Mouse (Mus musculus): ENCODE measurements around the gene Sfxn1.

Sfxn1 gene

DNA sequence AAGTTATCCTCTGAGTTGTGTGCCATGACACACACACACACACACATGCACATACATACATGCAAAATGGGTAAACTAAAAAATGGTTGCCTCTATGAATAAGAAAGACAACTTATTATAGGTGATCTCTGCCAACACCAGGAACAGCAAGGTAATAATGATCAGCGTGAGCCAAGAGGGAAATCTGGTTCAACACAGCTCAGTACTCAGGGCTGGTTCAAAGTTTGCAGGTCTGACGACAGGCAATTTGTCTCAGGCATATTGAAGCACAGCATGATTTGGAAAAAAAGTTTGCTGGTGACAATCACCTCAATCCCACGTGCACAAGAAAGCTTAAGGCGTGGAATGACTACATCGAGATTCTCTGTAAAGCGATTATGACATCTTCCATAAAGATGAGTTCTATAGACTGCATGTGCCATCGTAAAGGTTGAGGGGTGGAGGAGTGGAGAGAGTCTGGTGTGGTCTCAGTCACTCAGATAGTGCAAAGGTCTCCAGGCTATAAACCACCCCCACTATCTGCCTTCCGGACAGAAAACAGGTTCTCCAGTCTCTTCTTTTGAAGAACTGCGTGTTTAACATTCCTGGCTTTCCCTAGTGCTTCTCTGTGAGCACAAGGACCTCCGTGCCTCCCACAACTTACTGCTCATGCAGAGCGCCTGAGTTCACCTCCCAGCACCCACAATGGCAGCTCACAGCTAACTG lies 6.0 kb downstream of the Sfxn1 start:
- DNase-seq (ENCODE audit: low spot score in 2 of 2): no peak

DNA sequence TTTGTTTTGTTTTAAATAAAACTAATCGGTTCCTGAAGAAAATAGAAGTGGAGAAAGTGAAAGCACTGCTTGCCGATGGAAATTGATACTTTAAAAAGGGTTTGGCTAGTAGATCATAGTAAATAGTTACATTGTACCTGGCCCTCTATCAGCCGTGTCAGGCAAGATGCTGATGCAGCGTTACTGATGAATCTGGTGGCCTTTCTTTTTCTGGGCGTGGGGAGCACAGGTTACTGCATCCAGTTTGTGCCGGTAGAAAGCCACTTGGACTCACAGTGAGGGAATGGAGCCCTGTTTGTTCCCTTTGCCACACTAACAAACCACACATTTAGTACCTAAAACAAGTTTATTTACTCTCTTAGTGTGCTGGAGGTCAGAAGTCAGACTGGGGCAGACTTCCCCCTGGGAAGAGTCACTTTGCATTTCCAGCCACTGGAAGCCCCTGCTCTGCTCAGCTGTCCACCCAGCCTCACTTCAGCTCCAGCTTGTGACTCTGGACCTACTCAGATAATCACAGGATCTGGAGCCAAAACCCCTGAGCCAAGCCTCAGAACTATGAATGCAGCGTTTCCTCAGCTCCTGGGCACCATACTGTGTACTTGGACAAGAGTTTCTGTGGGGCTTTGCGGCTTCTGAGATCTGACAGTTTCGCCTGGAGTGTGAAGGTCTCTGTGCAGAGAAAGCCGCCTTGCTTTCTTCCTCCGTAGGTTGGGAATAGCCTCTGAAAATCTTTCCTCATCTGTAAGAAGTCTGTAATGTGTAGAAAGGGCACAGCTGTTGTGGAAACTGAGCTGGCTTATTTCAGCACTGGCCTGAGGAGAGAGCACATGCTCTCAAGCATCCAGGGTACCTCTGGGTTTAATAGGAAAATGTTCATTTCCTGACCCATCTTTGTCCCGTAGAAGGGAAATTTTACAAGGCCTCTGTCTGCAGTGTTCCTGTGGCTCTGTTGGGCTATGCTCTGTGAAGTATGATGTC lies 8.4 kb downstream of the Sfxn1 start:
- no peak for DNase-seq (ENCODE audit: low spot score in 2 of 2)

DNA sequence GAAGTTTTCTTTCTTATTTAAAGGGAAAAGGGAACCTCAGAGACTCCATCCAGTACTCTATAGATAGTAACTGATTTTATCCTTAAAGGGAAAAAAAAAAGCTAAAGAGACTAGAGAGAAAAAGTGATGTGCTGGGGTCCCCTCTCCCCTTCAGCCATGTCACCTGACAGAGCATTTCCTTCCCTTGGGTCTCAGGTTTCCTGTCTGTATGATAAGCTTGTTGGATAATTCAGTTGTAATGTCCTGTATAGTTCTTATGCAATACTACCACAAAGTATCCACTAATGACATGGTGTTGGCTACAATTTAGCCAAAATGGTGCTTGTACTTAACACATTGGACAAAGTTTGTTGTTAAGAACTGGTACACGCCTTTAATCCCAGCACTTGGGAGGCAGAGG lies 9.1 kb downstream of the Sfxn1 start:
- DNase-seq (ENCODE audit: low spot score in 2 of 2): no peak

DNA sequence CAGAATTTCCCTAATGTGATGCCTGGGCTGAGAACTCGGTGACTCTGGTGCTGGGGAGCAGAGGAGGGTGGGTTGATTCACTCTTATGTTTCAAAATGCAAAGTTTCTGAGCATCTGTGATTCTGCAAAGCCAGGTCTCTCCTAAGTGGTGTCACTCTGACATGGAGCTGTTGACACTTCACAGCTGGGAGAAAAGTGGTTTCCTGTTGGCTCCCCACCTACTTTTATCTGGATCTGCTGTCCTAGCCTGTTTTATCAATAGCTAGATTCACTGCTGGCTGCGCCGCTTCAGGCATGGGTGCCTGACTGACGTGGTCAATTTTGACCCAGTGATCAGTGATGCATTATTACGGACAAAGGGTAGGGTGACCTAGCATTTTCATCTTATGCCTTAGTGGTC lies 11.3 kb downstream of the Sfxn1 start:
- DNase-seq (ENCODE audit: low spot score in 2 of 2): no peak

DNA sequence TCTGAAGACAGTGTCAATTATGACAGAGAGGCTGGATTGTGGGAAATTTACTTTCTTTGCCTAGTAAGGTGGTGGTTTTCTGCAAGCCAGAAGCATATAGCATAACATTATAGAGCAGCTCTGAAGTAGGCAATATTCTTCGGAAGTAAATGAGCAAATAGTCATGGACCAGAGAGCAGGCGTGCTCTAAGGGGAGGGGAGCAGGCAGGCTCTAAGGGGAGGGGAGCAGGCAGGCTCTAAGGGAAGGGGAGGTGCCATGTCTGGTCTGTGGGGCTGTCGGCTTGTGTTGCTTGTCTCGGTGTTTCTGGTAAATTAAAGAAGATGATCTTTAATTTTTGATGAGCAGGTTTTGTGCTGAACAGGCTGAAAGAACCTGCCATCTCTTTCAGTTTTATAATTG lies 12.5 kb downstream of the Sfxn1 start:
- no peak for DNase-seq (ENCODE audit: low spot score in 2 of 2)

DNA sequence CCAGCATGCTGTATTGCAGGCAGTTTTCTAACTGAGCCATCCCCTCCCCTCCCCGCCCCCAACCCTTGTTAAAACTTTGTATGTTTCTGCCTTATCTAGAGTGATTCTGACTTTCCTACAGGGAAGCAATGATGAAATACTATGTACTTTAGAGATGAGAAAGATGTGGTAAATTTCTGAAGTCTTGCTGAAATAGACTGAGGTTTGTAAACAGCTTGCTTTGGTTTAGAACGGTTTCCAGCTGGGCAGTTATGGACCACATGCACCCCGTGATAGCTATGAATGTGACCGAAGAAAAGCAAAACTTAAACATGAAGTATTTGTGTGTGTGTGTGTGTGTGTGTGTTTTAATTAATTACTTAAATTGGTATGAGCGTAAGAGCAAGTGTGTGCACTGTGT lies 13.2 kb downstream of the Sfxn1 start:
- no peak for DNase-seq (ENCODE audit: low spot score in 2 of 2)

DNA sequence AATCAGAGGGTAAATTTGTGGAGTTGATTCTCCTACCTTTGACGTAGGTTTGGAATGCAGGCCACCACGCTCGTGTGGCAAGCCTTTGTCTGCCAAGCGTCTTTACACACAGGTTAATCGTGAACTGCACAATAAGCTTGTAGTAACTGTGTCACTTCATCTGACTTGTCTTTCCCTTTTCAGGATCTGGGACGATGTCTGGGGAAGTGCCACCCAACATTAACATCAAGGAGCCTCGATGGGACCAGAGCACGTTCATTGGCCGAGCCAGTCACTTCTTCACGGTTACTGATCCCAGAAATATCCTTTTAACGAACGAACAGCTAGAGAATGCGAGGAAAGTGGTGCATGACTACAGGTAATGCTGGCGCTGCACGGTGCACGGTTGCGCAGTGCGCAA lies 13.6 kb downstream of the Sfxn1 start:
- DNase-seq (ENCODE audit: low spot score in 2 of 2): no peak

DNA sequence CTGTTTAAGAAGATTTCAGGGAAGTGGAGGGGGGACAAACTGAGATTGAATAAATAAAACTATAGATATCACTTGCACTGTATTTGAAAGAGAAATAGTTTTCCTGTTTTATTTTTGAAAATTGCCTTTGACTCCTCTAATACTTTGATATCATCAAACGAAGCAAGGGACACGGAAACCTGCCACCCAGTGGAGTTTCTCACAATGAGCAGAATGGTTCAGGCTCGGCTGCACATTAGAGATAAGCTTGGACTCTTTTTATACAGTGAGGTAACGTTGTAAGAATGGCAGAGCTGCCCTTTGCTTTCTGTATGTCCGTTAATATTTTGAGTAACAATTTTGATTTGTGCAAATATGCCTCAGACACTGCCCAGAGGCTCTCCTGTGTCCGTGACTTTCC lies 20.1 kb downstream of the Sfxn1 start:
- DNase-seq (ENCODE audit: low spot score in 2 of 2): no peak

DNA sequence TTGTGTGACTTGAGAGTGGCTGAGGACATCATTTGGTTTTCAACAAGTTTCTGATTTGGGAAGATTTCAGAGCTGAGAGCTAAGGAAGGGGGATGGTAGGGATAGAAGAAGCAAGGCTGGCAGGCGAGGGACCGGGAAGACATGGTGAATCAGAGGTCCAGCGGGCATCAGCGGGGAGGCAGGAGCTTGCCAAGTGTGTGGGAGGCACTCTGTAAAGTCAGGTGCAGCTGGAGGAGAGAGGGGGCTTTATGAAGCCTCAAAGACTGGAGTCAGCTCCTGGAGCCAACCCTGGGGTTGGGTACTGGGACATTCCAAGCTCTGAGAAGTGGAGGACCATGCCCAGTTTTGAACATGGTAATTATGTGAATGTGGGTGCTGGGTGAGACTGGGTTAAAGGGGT lies 22.7 kb downstream of the Sfxn1 start:
- no peak for DNase-seq (ENCODE audit: low spot score in 2 of 2)

DNA sequence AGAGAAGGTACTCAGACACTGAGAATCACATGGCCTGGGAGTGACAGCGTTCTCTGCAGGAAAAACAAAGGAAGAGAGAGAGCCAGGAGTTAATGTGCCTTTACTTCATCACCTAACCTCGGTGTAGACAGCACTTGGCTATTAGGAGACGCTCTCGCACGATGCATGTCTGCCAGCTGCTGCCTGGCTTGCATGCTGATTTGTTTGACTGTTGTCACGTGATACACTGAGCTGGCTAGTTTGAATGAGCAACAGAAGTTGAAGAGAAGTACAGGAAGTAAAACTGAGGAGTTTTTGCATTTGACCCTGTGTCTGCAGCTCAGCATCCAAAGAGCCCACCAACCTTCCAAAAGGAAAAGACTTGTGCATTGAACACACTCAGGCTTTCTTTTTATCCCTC lies 23.3 kb downstream of the Sfxn1 start:
- DNase-seq (ENCODE audit: low spot score in 2 of 2): no peak

DNA sequence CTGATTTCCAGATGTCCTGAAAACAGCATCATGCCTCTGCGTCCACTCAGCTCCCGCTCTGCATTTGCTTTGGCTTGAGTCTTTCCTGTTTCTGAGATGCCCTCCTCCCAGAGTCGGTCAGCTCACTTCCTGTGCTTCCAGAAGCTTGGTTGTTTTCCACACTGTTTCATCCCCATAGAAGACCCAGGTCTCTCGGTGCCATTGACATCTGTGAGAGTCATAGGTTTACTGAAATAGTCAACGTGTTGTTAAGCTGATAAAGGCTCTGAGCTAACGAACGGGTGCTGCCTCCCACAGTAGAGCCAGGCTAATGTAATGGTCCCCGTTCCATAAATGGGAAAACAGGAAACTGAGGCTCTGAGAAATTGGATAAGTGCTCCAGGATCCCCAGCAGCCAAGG lies 24.1 kb downstream of the Sfxn1 start:
- no peak for DNase-seq (ENCODE audit: low spot score in 2 of 2)

DNA sequence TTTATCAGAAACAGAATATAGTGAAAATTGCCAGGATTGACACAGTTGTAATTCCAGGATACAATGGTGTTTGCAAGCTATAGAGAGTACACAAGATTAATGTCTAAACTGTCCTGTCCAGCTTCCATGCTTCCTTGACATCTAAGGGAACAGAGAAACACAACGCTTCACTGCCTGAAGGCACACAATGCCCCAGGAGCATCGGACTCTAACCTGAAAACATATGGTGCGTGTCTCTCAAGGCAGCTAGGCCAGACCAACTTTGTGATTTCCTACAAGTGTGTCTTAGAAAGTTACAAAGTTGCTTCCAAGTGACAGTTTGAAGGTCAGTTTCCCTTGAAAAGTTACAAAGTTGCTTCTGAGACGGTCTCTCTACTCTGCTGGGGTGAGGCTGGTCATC lies 25.6 kb downstream of the Sfxn1 start:
- DNase-seq (ENCODE audit: low spot score in 2 of 2): no peak

DNA sequence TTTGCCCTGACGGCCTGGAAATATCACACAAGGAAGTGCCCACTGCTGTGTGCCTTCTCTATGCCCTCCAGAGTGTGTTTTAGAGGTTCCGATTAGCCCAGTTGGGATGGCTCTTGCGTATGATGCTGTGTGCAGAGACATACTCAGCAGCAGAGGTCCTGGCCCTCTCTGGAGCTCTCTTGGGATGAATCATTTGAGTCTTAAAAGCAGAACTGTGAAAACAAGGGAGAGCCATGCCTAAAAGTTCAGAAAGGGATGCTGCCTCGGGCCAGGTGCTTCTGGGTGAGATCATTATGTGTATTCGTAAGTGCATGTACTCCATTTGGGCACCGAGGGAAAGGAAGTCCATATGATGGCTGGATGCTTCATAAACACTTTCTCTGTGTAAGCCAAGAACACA lies 26.1 kb downstream of the Sfxn1 start:
- DNase-seq (ENCODE audit: low spot score in 2 of 2): no peak

DNA sequence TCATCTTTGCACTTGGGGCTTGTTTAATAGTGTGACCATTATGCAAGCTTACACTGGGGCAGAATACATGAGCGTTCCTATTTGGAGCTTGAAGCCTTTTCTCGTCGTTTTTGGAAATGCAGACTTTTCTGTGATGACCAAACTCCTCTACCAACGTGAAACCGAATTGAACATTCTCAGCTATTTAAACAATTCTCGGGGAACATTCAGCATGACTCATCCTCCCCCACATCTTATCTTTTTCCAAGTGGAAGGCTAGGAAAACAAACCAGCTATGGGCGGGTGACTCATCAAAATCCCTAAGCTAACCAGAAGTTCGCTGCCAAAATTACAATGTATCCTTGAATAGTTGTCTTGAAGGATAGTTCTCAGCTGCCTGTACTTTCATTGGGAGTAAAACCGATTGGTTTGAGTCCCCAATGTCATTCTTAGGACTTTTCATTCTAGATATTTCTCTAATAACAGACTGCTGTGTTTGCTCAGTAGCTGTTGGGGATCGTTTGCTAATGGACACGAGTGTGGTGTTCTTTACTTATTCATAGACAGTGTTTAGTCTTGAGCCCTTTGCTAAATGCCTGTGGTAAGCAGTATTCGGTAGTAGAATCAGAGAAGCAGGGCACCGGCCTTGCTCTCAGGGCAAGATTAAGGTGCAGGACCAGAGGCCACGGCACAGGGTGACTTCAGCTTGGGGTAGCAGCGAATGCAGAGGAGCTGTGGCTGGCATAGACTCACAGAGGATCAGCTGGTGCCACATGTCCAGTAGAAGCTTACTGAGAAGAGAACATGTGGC lies 29.6 kb downstream of the Sfxn1 start:
- DNase-seq (ENCODE audit: low spot score in 2 of 2): no peak

DNA sequence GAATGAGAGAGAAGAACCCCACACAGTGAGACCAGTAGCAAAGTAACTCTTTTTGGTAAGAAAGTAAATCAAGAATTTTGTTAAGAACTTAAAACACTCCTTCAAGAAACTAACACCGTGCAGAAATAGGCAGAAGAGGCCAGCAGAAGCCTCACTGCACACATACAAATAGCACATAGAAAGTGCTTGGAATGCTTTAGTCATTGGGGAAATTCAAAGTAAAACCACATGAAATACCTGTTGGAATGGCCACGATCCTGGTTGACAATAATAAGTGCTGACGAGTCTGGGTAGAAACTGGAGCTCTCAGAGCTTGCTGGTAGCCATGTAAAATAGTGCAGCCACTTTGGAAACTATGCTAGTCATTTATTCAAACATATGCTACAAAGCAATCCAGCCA lies 30.4 kb downstream of the Sfxn1 start:
- no peak for DNase-seq (ENCODE audit: low spot score in 2 of 2)

DNA sequence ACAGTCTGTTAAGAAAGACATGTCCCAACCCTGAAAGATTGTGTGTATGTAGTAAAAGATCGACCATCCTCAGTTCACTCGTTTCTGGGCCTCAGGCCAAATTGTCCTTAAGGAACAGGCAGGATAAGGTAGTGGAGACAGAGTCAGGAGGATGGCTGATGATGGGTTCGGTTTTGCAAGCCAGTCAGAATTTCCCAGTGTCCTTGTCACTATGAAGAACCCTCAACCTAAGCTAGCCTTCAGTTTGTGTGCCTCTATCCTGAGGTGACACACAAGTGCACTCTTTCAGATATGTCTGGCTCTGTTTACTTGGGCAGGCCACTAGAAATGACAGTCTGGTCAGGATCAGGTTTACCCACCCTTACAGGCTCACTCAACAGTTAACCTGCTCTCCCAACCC lies 31.6 kb downstream of the Sfxn1 start:
- DNase-seq (ENCODE audit: low spot score in 2 of 2): no peak

DNA sequence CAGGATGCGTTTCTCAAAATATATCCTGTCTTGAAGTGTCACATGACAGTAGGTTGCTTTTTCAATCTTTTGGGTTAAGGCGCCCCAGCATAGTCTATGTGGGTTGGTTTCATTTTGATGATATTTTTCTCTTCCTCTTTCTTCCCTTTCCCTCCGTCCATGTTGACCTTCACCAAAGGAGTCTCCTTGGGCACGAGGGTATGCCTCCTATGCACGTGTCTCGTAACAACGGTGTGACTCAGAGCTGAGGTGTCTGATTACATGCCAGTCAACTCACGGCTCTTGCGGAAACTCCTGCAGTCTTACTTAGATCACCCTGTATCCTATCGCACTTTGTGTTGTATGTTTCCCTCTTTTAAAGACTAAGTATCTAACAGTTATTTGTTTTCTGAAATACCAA lies 32.2 kb downstream of the Sfxn1 start:
- DNase-seq (ENCODE audit: low spot score in 2 of 2): no peak

DNA sequence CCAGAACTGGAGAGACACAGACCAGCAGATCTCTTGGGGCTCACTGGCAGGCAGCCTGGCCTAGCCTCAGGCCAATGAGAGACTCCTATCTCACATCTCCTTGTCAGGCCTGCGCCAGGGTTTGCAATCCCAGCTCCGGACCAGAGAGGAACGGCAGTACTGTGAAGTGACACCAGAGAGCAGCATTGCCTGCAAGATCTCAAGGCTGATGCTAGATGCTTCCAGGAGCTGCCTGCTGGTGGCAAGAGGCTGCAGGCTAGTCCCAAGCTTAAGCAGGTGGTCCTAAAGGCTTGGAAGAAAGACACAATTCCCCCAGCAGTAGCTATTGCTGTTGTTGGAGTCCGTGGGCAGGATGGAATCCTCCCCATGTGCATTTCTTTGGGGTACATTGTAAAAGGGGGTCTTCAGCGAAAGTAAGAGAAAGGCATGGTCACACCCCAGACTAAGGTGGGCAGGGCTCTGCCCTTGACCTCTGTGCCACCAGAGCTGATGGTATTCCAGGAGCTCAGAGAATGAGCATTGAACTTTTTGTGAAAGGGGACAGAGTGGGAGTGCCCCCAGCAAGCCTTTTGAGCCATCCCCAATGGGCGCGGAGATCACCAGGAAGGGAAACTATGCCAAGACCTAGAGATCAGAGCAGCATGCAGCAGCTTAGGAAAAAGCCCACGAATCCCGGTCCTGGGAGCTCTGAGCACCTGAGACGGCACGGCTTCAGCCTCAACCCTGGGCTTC lies 42.3 kb downstream of the Sfxn1 start:
- peak; percentile 56 to 84 for DNase-seq (ENCODE audit: low spot score in 2 of 2)

DNA sequence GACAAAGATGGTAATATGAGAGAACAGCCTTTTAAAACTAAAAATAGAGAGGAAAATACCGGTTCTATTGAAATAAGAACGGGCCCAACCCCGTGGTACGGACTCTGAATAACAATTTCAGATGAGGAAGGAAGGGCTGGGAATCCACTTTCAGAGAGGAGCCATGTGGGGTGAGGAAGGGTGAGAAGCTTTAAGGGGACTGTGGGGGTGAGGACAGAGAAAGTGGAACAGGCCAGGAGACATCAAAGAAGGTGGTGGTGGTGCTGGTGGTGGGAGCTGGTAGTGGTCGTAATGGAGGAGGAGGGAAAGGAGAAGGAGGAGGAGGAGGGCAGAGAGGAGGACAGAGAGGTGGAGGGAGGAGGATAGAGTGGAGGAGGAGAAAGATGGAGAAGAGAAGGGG lies 43.3 kb downstream of the Sfxn1 start:
- no peak for DNase-seq (ENCODE audit: low spot score in 2 of 2)

DNA sequence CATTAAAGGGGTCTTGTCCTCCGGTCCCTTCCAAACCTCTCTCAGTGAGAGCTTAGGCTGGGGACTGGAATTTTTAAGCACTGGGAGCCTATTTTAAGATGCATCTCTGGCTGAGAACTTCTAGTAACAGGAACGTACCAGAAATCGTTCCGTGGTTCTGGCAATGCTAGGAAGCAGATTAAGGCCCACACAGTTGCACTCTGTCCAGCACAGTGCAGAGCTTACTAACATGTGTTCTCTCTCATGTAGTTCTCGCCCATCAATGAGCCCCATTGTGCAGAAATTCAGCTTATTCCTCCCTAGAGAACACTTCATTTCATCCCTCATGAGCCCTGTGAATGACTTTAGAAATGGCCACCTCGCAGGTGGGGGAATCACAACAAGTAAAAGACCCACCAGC lies 44.1 kb downstream of the Sfxn1 start:
- DNase-seq (ENCODE audit: low spot score in 2 of 2): no peak

DNA sequence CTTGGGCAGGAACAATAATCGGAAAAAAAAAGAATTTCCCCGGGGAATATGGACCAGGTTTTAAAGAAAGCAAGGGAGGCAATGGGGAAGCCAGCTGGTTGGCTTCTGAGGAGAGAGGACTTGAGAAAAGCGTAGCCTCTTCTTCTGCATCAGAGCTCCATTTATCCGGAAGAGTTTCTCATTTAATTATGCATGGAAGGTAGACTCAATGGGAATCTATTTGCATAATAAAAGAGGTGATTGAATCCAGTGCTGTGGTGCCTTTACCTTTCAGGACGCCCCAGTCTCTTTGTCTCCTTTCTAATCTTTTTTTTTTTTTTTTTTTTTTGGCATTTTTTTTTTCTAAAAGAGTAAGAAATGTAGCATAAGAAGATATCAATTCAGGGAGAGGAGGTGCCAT lies 46.7 kb downstream of the Sfxn1 start:
- no peak for DNase-seq (ENCODE audit: low spot score in 2 of 2)
